Mouse (Mus musculus): ENCODE measurements around the gene Crhr1.
"Not testable (repeated sequence)": the region's sequence is repeated elsewhere in the genome, so short reads cannot be mapped to it uniquely, and the experiment has no call there.

Crhr1 gene

DNA sequence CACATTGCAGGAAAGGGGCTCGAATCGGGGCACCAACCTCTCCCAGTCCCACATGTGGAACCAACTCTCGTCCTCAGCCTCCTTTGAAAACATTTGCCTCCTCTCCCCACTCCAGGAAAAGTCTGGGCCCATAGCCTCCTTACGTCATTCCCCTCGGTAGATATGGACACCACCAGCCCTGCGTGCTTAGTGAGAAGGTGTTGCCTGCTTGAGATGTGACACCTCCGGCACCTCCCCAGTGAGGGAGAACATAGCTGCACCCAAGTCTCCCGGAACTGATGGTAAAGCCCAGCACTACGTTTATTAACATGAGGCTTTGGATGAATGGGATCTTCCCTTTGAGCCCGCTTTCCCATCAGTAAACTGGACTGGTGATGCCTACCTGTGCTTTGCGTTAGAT is 62.7 kb downstream of the Crhr1 start:
- DNase-seq (ENCODE audit: low read depth): no peak

DNA sequence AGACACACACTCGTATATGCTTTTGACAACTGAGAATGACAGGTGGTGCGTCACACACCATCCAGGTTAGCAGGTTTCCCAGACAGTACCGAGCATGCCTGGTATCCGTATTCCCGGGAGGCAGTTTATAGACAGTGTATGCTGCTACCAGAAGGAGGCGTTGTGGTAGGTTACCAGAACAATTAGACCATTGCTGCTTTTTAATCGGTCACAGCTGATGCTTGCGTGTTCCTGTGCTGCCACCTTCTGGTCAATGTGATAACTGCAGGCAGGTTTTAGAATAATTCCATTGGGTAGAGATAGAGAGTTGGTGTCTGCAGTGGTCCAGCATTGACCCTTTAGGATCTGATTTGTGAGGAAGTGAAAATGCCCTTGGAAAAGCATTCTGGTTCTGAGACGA is 63.1 kb downstream of the Crhr1 start:
- peak; percentile 91 for DNase-seq (ENCODE audit: low read depth)

DNA sequence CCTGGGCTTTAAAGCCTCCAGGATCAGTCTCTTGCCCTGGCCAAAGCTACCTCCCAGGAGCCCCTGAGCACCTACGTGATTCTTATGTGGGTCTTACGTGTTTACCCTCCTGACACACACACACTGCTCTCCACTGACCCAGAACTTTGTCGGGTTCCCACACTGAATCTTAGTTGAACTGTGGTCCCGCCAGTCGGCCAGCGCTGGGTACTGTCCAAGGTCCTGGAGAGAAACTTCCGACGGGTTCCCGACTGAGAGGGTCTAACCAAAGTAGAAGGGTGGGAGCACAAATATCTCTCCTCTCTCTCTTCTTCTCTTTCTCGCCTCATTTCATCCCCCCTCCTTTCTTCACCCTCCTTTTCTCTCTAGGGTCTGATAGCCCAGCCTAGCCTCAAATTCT is 65.2 kb downstream of the Crhr1 start:
- peak; percentile 54 for DNase-seq (ENCODE audit: low read depth)

DNA sequence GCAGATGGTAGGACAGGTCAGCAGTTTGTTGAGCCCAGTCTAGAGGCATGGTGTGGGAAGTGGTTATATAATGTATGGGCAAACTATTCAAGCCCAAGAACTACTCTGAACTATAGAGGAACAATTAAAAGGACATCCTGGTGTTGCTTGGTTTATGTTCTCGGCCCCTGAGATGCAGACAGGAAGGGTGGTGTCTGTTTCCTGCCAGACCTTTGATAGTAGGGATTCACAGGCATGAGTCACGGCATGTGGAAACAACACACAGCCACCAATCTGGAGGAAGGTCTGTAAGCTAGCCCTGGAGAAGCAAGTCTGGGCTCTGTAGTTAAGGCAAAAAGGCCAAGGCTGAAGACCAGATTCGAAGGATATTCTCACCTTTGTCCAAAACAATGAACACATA is 70.6 kb downstream of the Crhr1 start:
- no peak for DNase-seq (ENCODE audit: low read depth)

DNA sequence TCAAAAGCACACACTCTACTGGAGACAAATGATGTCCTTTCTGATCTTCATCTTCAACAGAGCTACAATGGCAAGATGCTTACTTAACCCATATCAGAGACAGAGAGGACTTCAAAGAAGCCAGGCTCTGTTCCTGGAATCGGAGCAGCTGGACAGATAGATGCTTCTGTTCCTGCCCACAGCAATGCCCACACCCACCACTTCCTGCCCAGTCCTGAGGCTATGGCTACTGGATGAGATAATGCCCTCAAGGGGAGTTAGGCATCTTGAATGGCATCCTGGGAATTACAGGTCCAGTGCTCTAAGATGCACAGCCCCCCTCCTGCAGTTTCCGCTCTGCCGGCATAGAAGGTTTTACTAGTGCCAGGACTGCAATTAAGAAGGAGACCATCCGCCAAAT is 73.9 kb downstream of the Crhr1 start:
- no peak for DNase-seq (ENCODE audit: low read depth)

DNA sequence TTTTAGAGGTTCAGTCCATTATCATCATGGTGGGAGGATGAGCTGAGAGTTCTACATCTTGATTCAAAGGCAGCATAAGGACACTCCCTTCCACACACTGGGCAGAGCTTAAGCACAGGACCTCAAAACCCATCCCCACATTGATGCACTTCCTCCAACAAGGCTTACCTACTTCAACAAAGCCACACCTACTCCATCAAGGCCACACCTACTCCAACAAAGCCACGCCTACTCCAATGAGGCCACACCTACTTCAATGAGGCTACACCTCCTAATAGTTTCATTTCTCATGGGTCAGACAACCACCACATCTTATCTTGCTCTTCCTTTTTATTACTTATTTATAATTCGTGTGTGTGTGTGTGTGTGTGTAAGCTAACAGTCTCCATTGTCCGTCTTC is 76.4 kb downstream of the Crhr1 start:
- no peak for DNase-seq (ENCODE audit: low read depth)

DNA sequence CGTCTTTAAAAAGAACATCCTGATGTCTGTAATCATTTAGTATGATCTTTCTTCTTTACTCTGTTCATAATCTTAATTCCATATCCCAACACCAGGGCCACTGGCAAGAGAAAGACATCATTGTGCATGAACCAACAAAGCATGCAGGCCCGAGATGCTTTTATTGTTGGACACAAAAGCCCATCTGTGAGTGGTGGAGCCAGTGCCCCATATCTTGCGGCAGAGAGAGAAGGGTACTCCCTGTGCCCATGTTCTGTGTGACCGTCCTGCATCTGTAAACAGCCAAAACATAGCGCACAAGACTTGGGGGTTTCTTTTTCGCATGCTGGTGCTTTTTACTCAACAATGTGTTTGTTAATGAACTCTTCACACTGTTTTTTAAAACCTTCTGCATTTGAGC is 78.6 kb downstream of the Crhr1 start:
- no peak for DNase-seq (ENCODE audit: low read depth)

DNA sequence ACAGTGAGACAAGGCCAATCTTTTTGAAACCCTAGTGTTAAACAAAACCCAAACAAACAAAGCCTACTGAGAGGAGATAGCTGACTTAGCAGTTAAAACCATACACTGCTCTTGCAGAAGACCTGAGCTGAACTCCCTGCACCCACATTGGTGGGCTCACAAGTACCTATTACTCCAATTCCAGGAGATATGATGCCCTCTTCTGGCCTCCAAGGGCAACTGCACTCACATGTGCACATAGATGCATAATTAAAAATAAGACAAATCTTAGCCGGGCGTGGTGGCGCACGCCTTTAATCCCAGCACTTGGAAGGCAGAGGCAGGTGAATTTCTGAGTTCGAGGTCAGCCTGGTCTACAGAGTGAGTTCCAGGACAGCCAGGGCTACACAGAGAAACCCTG is 81.5 kb downstream of the Crhr1 start:
- DNase-seq (ENCODE audit: low read depth): not testable (repeated sequence)

DNA sequence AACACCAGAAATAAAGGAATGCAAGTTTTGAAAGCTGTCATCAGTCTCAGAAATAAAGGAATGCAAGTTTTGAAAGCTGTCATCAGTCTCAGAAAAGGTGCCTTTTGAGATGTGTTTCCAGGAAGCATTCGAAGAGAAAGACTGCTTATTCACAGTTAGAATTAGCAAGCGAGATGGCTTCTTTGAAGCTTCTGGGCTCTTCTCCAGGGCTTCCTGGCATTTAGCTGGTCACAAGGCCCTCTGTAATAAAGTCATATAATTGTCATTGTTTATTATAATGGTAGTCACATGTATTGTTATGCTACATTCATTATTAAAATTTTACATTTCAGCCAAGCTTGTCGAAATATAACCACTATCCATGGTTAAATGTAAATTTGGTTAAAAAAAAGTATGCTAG is 85.4 kb downstream of the Crhr1 start:
- DNase-seq (ENCODE audit: low read depth): no peak

DNA sequence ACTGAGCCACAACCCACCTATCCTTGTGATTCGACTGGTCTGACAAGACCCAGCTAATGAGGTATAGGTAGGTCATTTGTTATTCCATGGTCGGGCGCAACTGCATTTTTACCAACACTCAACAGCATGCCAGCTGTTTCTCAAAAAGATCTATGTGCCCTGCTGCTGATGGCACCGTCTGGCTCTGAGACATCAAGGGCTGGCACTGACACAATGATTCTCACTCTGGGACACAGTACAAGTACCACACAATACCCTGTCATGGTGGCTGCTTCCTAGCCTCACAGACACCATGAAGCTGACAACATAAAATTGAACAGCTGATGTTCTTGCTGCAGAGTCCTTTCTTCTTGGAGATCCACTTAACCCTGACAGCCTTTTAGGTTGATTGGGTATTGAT is 87.6 kb downstream of the Crhr1 start:
- no peak for DNase-seq (ENCODE audit: low read depth)

DNA sequence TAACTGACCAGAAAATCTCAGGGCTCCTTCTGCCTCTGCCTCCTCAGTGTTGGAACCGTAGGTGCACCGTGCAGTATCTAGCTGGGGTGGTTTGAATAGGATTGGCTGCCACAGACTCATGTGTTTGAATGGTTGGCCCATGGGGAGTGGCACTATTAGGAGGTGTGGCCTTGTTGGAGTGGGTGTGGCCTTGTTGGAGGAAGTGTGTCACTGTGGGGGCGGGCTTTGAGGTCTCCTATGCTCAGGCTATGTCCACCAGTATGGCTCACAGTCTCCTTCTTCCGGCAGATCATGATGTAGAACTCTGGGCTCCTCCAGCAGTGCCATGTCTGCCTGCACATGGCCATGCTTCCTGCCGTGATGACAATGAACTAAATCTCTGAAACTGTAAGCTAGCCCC is 89.1 kb downstream of the Crhr1 start:
- no peak for DNase-seq (ENCODE audit: low read depth)

DNA sequence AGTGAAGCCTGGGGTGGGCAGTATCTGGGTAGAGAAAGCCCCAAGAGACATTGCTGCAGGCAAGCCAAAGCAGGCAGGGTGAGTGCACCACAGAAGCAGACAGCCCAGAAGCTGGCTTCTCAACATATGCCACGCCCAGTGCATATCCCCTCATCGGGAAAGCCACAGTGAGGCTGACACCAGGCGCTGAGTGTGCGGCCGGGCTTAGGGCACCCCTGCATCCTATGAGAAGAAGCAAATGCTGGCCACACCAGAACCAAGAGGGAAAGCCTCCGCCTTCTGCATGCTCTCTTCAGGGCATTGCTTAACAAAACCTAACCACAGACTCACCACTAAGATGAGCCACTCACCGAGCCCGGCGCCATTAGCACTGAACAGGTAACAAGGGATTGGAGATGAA is 90.6 kb downstream of the Crhr1 start:
- no peak for DNase-seq (ENCODE audit: low read depth)
